Mouse (Mus musculus): Measurements from ENCODE around the gene Piwil1. TPM values are rescaled to one million over a fixed set of nuclear protein-coding genes. Genes with fewer than 3 reads are reported as not detected.
"Not testable (repeated sequence)": the region's sequence is repeated elsewhere in the genome, so short reads cannot be mapped to it uniquely, and the experiment has no call there.

The Piwil1 gene
- polyA plus RNA-seq, 1 experiment = not detected

DNA sequence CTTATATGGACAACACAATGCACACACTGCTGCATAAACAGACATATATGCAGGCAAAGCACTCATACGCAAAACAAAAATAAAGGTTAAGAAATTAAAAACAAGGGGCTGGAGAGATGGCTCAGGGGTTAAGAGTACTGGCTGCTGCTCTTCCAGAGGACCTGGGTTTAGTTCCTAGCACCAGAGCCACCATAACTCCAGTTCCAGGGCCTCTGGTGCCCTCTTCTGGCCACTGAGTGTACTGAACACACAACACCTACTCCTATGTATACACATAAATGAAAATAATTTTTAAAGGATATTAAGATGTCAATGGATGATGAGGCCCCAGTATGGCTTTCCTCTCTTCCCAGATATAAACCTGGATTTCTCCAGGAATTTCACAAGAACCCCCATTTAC, 4.1 kb downstream of the Piwil1 start:
- Histone ChIP-seq H3K27ac (ENCODE audit: insufficient read depth, low read depth, low read length) (no peak overlapping the region), H3K4me3 (ENCODE audit: insufficient read depth, low read length) (no peak overlapping the region), H3K4me1 (ENCODE audit: control insufficient read depth, insufficient read depth, low read length) (no peaks in the 10 kb centered on the region)
- TF ChIP-seq POLR2A (IDR thresholded peaks at IDR 0.05; ENCODE audit: borderline replicate concordance, low read depth, low read length) (no peak), CTCF (IDR thresholded peaks at IDR 0.05; ENCODE audit: low read depth, low read length) (no peak)

DNA sequence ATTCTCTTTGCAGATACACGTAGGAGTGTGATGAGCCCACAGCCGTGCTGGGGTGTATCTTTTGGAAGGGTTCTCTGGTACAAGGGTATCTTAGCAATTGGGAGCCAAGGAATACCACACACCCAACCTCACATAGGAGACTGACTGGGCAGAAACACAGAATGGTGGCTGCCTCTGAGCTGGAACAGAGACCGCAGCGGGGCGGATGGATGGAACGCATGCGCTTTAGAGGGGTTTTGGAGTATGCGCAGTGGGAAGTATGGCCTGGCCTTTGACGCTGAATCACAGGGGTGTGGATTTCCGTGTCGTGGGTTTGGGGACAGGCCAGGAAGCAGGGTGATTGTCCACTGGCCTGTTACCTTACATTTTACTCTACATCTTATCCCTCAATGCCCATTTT, 4.9 kb downstream of the Piwil1 start:
- H3K27ac ChIP-seq (ENCODE audit: insufficient read depth, low read depth, low read length) = no peak overlapping the region
- no peak overlapping the region for H3K4me3 ChIP-seq (ENCODE audit: insufficient read depth, low read length)
- no peak for TF ChIP-seq CTCF (IDR thresholded peaks at IDR 0.05; ENCODE audit: low read depth, low read length)
- no peaks in the 10 kb centered on the region for H3K4me1 ChIP-seq (ENCODE audit: control insufficient read depth, insufficient read depth, low read length)

DNA sequence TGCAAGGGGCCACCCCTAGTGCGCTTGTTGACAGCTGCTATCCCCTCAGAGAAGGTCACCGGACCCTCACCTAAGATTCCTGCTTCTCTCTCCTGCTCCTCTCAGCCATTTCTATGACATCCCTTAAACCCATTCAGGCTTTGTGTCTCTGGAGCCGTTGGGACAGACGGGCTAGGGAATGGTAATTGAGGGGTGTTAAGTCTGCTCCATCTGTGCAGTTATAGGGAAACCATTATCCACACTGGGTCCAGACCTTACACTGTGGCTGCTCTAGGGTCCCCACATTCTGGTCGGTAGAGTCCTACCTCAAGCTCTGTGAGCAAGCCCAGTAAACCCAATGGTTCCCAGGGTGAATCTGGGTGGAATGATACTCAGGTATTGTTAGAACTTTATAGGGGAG, 6.6 kb downstream of the Piwil1 start:
- Histone ChIP-seq H3K4me1 (ENCODE audit: control insufficient read depth, insufficient read depth, low read length) (no peaks in the 10 kb centered on the region), H3K4me3 (ENCODE audit: insufficient read depth, low read length) (no peak overlapping the region), H3K27ac (ENCODE audit: insufficient read depth, low read depth, low read length) (no peak overlapping the region)
- TF ChIP-seq CTCF (IDR thresholded peaks at IDR 0.05; ENCODE audit: low read depth, low read length) = no peak
- TF ChIP-seq POLR2A (IDR thresholded peaks at IDR 0.05; ENCODE audit: borderline replicate concordance, low read depth, low read length) = no peak

DNA sequence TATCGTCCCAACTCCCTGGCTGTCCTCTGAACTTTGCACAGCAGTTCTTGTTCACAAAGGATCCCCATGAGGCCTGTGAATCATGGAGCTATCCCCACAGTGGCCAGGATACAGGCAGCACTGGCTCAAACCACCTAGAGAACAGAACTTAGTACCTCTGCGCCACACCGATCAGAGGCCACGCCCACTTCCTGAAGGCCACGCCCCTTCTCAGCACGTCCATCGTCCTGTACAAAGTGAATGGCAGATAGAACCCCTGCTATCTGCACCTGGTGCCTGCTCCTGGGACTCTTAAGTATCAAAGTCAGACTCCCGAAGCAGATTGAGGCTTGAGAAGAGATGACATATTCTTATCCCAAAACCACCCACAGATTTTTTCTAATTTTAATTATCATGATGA, 8.3 kb downstream of the Piwil1 start:
- no peaks in the 10 kb centered on the region for H3K4me1 ChIP-seq (ENCODE audit: control insufficient read depth, insufficient read depth, low read length)
- no peak overlapping the region for H3K27ac ChIP-seq (ENCODE audit: insufficient read depth, low read depth, low read length)
- no peak for TF ChIP-seq POLR2A (IDR thresholded peaks at IDR 0.05; ENCODE audit: borderline replicate concordance, low read depth, low read length)
- no peak for TF ChIP-seq CTCF (IDR thresholded peaks at IDR 0.05; ENCODE audit: low read depth, low read length)
- no peak overlapping the region for H3K4me3 ChIP-seq (ENCODE audit: insufficient read depth, low read length)

DNA sequence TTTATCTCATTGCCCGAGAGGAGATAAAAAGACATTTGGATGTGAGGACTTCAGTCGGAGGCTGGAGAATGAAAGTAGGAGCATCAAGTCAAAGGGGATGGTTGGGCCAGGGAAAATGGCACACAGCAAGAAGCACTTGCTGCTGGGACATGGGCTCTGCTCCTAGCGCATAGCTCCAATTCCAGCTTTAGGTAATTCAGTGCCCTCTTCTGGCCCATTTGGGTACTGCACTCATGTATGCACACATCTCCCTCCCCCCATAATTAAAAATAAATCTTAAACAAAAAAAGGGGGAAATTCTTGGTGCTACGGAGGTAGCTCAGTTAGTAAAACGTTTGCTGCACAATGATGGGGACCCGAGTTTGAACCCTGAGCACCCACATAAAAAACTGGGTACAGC, 9.5 kb downstream of the Piwil1 start:
- Histone ChIP-seq H3K27ac (ENCODE audit: insufficient read depth, low read depth, low read length) (no peak overlapping the region), H3K4me3 (ENCODE audit: insufficient read depth, low read length) (no peak overlapping the region), H3K4me1 (ENCODE audit: control insufficient read depth, insufficient read depth, low read length) (no peaks in the 10 kb centered on the region)
- no peak for TF ChIP-seq CTCF (IDR thresholded peaks at IDR 0.05; ENCODE audit: low read depth, low read length)
- no peak for TF ChIP-seq POLR2A (IDR thresholded peaks at IDR 0.05; ENCODE audit: borderline replicate concordance, low read depth, low read length)

DNA sequence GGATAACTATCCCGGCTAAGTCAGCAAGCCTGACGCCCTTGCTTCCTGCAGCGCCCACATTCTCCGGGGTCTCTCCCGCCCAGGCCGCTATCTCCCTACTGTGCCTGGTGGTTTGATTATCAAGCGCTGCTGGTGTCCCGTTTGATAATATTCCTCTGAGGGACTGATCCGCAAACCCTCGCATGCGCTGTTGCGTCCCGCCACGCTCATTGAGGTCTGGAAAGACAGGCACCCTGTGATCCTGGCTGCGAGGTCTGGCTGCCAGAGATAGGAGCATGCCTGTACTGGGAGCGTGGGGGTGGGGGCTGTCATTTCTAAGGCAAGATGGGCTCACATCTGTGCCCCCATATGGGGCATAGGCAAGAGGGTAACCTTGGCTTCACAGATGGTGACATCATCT, 12.8 kb downstream of the Piwil1 start:
- Histone ChIP-seq H3K4me3 (ENCODE audit: insufficient read depth, low read length) (no peak overlapping the region), H3K27ac (ENCODE audit: insufficient read depth, low read depth, low read length) (no peak overlapping the region), H3K4me1 (ENCODE audit: control insufficient read depth, insufficient read depth, low read length) (no peaks in the 10 kb centered on the region)
- no peak for TF ChIP-seq CTCF (IDR thresholded peaks at IDR 0.05; ENCODE audit: low read depth, low read length)
- TF ChIP-seq POLR2A (IDR thresholded peaks at IDR 0.05; ENCODE audit: borderline replicate concordance, low read depth, low read length) = no peak

DNA sequence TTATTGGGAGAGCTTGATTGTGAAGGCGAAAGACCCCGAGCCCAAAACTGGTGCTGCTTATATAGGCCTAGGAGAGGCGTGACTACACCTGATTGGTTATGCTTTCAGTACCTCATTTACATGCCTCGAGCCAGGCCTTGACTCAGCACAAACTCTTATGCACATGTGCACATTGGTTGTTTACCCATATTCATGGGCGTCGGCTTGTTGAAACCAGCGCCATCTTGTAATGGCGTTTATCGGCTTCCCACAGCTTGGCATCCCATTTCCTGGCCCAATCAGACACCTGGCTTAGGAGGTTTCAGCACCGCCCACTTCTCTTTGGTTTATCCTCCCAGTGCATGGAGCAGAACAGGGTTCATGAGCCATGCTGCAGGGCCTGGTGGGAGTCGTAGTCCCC, 18.1 kb downstream of the Piwil1 start:
- H3K27ac ChIP-seq (ENCODE audit: insufficient read depth, low read depth, low read length); H3K4me1 ChIP-seq (ENCODE audit: control insufficient read depth, insufficient read depth, low read length): not testable (repeated sequence)

DNA sequence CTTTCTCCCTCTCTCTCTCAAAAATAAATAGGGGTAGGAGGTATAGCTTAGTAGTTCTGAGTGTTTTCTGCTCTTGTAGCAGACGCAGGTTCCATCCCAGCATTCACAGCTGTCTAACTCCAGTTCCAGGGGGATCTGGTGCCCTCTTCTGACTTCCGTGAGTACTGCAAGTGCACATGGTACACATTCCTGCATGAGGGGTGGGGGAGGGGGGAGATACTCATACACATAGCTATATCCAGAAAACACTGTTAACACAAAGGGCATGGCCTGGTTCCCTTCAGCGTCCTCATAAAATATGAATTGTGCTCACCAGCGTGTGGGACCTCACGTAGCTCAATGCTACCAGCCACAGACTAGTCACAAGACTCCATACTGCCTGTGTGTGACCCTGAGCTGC, 27.0 kb downstream of the Piwil1 start:
- no peak overlapping the region for H3K27ac ChIP-seq (ENCODE audit: insufficient read depth, low read depth, low read length)
- H3K4me3 ChIP-seq (ENCODE audit: insufficient read depth, low read length) = no peak overlapping the region
- TF ChIP-seq POLR2A (IDR thresholded peaks at IDR 0.05; ENCODE audit: borderline replicate concordance, low read depth, low read length) (no peak), CTCF (IDR thresholded peaks at IDR 0.05; ENCODE audit: low read depth, low read length) (no peak)
- H3K4me1 ChIP-seq (ENCODE audit: control insufficient read depth, insufficient read depth, low read length) = no peaks in the 10 kb centered on the region

More for the DNA sequence above, 18.1 kb downstream of the Piwil1 start:
- not testable (repeated sequence) for H3K4me3 ChIP-seq (ENCODE audit: insufficient read depth, low read length)

DNA sequence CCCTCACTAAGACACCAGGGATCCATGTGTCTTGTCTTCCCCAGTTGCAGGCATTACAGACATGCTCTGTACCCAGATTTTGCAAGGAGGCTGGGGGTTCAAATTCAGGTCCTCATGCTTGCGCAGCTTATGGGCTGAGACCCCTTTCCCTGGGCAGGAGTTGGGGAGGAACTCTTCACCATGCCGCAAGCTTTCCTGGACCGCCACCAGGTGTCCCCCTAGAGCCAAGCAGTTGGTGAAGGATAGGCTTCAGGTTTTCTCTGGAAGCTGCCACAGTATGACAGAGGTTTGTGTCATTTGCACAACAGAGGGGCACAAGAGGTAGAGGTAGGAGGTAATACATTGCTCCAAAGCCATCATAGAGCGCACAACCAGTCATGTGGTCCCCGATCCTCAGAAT, 28.3 kb downstream of the Piwil1 start:
- H3K4me3 ChIP-seq (ENCODE audit: insufficient read depth, low read length) = no peak overlapping the region
- H3K4me1 ChIP-seq (ENCODE audit: control insufficient read depth, insufficient read depth, low read length) = no peaks in the 10 kb centered on the region
- H3K27ac ChIP-seq (ENCODE audit: insufficient read depth, low read depth, low read length) = no peak overlapping the region
- TF ChIP-seq CTCF (IDR thresholded peaks at IDR 0.05; ENCODE audit: low read depth, low read length) (no peak), POLR2A (IDR thresholded peaks at IDR 0.05; ENCODE audit: borderline replicate concordance, low read depth, low read length) (no peak)

DNA sequence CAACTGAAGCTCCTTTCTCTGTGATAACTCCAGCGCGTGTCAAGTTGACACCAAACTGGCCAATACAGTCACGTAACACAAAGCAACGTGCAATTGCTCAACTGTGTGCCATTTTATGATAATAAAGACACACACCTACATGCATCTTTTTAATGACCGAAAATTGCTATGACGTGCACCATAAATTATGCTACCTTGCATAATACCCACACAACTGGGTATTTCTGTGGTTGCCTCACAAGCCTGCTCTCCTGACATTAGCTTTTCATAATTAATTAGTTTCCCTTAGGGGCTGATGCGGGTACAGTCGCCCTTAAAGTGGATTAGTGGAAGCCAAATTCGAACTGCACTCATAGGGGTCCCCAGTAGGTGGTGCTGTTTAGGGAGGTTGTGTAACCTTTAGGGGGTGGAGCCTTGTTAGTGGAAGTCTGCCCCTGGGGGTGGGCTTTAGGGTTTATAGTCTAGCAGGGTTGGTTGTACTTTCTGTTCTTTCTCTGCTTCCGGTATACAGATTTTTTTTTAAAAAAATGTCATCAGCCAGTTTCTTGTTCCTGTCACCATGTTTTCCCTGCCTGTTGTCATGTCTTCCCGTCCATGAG, 30.2 kb downstream of the Piwil1 start:
- TF ChIP-seq CTCF (IDR thresholded peaks at IDR 0.05; ENCODE audit: low read depth, low read length) = no peak
- no peak for TF ChIP-seq POLR2A (IDR thresholded peaks at IDR 0.05; ENCODE audit: borderline replicate concordance, low read depth, low read length)
- no peak overlapping the region for H3K4me3 ChIP-seq (ENCODE audit: insufficient read depth, low read length)
- no peaks in the 10 kb centered on the region for H3K4me1 ChIP-seq (ENCODE audit: control insufficient read depth, insufficient read depth, low read length)
- H3K27ac ChIP-seq (ENCODE audit: insufficient read depth, low read depth, low read length) = no peak overlapping the region

DNA sequence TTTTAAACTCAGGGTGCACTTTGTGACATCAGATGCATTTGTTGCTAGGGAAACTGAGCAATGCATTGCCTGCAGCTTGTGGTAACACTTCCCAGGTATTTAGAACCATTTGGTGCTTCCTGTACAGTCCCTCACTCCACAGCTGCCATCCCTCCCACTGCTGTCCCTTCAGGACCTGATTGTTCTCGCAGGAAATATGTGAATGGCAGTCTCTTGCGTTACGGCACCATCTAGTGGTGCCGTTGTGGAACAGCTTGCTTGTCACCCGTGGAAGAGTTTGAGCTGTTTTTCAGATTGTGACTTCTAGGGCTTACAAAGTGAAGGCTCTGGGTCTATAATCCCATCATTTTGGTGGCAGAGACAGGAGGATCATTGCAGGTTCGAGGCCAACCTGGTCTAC, 31.6 kb downstream of the Piwil1 start:
- Histone ChIP-seq H3K27ac (ENCODE audit: insufficient read depth, low read depth, low read length) (no peak overlapping the region), H3K4me3 (ENCODE audit: insufficient read depth, low read length) (no peak overlapping the region), H3K4me1 (ENCODE audit: control insufficient read depth, insufficient read depth, low read length) (no peaks in the 10 kb centered on the region)
- TF ChIP-seq POLR2A (IDR thresholded peaks at IDR 0.05; ENCODE audit: borderline replicate concordance, low read depth, low read length) (no peak), CTCF (IDR thresholded peaks at IDR 0.05; ENCODE audit: low read depth, low read length) (no peak)

Data from bone marrow macrophage, adult 2 months (primary cell).